Mouse (Mus musculus) heart, adult 2 months (tissue): ENCODE measurements at regions not wholly inside any gene's neighbourhood (a gene's known extent, or its start where the extent isn't known, plus 50 kb on each side); places are given as distances from the start of the nearest gene placed in this dataset.

ENCODE experiments used
- DNase-seq, 2 experiments: peaks; one replicate each; pipeline ENCODE4 v3.0.0; 2021
- H3K27ac ChIP-seq: fragments of 200-600 bp; 2 replicates; pipeline ENCODE4 v1.8.1; 2022
- H3K27me3 ChIP-seq: fragments of 200-500 bp; 2 replicates; pipeline ENCODE4 v1.6.1; 2012; ENCODE audit warnings: mild to moderate bottlenecking, low read length, inconsistent platforms, mixed read lengths; ENCODE audit not compliant: control insufficient read depth, insufficient read depth
- H3K36me3 ChIP-seq: fragments of 200-500 bp; 2 replicates; pipeline ENCODE4 v1.6.1; 2012; ENCODE audit warnings: low read length, inconsistent platforms; ENCODE audit not compliant: control insufficient read depth, insufficient read depth
- H3K4me1 ChIP-seq: fragments of 200-500 bp; 2 replicates; pipeline ENCODE4 v1.6.1; 2011; ENCODE audit warnings: low read length; ENCODE audit not compliant: control insufficient read depth, insufficient read depth
- H3K4me3 ChIP-seq: fragments of 200-600 bp; 2 replicates; pipeline ENCODE4 v1.8.1; 2022
- H3K79me2 ChIP-seq: fragments of 200-500 bp; replicated peaks from 2 replicates; pipeline ENCODE4 v1.6.1; 2012; ENCODE audit warnings: mild to moderate bottlenecking, inconsistent platforms, low read length, moderate library complexity, mixed read lengths; ENCODE audit not compliant: control insufficient read depth, insufficient read depth
- H3K9ac ChIP-seq: fragments of 200-500 bp; 2 replicates; pipeline ENCODE4 v1.6.1; 2012; ENCODE audit warnings: low read depth, mild to moderate bottlenecking, control low read depth, inconsistent platforms, low read length, mixed read lengths
- CTCF ChIP-seq: fragments of 200-600 bp; IDR thresholded peaks from 2 replicates; pipeline ENCODE4 v1.8.1; 2022; ENCODE audit warnings: antibody characterized with exemption, mild to moderate bottlenecking, moderate library complexity
- EP300 ChIP-seq: fragments of 200-500 bp; IDR thresholded peaks from 2 replicates; pipeline ENCODE4 v1.6.1; 2011; ENCODE audit warnings: low read depth, low read length, control low read depth; ENCODE audit not compliant: insufficient read depth
- POLR2A ChIP-seq: fragments of 200-500 bp; IDR thresholded peaks from 2 replicates; pipeline ENCODE4 v1.6.1; 2011; ENCODE audit warnings: mild to moderate bottlenecking, low read depth, low read length, control low read depth; ENCODE audit not compliant: insufficient read depth
- WGBS: fragments of 180-500 bp; shearing (Covaris S2); methylation state at CpG from one replicate; pipeline ENCODE4 v1.1.7; 2018; 5-methylcytosine and 5-hydroxymethylcytosine counted together
- intact Hi-C: fragments of 180-260 bp; cut with DNase I; formaldehyde crosslinking; loops from one replicate; pipeline ENCODE4 v1.15.1; 2025

- Histone ChIP-seq H3K27me3 (no peaks in the 10 kb centered on the region), H3K79me2 (no peaks in the 10 kb centered on the region), H3K27ac (no peak overlapping the region), H3K9ac (no peak overlapping the region), H3K4me3 (no peak overlapping the region), H3K4me1 (no peaks in the 10 kb centered on the region), H3K36me3 (no peaks in the 10 kb centered on the region)
- intact Hi-C loops: no loop called here
- DNase-seq: no peak
- 48% methylated on average over 1 of the region's 1 CpGs for WGBS
- no peak for TF ChIP-seq POLR2A
- TF ChIP-seq CTCF: no peak
- no peak for TF ChIP-seq EP300
Measured at GRCm38 (mm10) chr14:96775801-96776200, 256.9 kb upstream of the Klhl1 start.

GRCm38 (mm10) chr14:96760591-96760990 is 241.7 kb upstream of the Klhl1 start:
- TF ChIP-seq EP300 (no peak), POLR2A (no peak), CTCF (no peak)

GRCm38 (mm10) chr14:96733211-96733610 is 214.3 kb upstream of the Klhl1 start:
- Histone ChIP-seq H3K79me2 (no peaks in the 10 kb centered on the region), H3K4me1 (no peaks in the 10 kb centered on the region), H3K4me3 (no peak overlapping the region), H3K27me3 (no peaks in the 10 kb centered on the region), H3K36me3 (no peaks in the 10 kb centered on the region), H3K9ac (no peak overlapping the region), H3K27ac (no peak overlapping the region)
- TF ChIP-seq EP300 (no peak), POLR2A (no peak), CTCF (no peak)
- intact Hi-C loops: no loop called here
- WGBS: 74% methylated on average over 4 of the region's 4 CpGs
- no peak for DNase-seq

More at GRCm38 (mm10) chr14:96760591-96760990, 241.7 kb upstream of the Klhl1 start:
- no peak overlapping the region for H3K9ac ChIP-seq
- no peaks in the 10 kb centered on the region for H3K36me3 ChIP-seq
- no peaks in the 10 kb centered on the region for H3K4me1 ChIP-seq
- 82% methylated on average over 8 of the region's 8 CpGs for WGBS
- no peaks in the 10 kb centered on the region for H3K79me2 ChIP-seq
- no peak overlapping the region for H3K27ac ChIP-seq
- no peaks in the 10 kb centered on the region for H3K27me3 ChIP-seq
- DNase-seq: no peak
- H3K4me3 ChIP-seq: no peak overlapping the region
- intact Hi-C loops: no loop called here

- Histone ChIP-seq H3K27ac (no peak overlapping the region), H3K36me3 (no peaks in the 10 kb centered on the region), H3K9ac (no peak overlapping the region), H3K27me3 (no peaks in the 10 kb centered on the region), H3K79me2 (no peaks in the 10 kb centered on the region), H3K4me3 (no peak overlapping the region), H3K4me1 (no peaks in the 10 kb centered on the region)
- intact Hi-C loops: no loop called here
- no peak for TF ChIP-seq EP300
- no peak for TF ChIP-seq POLR2A
- no peak for TF ChIP-seq CTCF
- no peak for DNase-seq
Measured at GRCm38 (mm10) chr14:96697086-96697485, 178.2 kb upstream of the Klhl1 start.

GRCm38 (mm10) chr14:96690923-96691322 is 172.0 kb upstream of the Klhl1 start:
- TF ChIP-seq EP300: no peak
- no peak for TF ChIP-seq POLR2A
- TF ChIP-seq CTCF: no peak

GRCm38 (mm10) chr14:96683943-96684342 is 165.0 kb upstream of the Klhl1 start:
- TF ChIP-seq EP300 (no peak), CTCF (no peak), POLR2A (no peak)
- DNase-seq: no peak
- no peaks in the 10 kb centered on the region for H3K79me2 ChIP-seq
- no peaks in the 10 kb centered on the region for H3K4me1 ChIP-seq
- H3K4me3 ChIP-seq: no peak overlapping the region
- H3K9ac ChIP-seq: no peak overlapping the region
- no peak overlapping the region for H3K27ac ChIP-seq
- intact Hi-C loops: no loop called here
- WGBS: 49% methylated on average over 5 of the region's 5 CpGs
- no peaks in the 10 kb centered on the region for H3K27me3 ChIP-seq
- no peaks in the 10 kb centered on the region for H3K36me3 ChIP-seq

More at GRCm38 (mm10) chr14:96690923-96691322, 172.0 kb upstream of the Klhl1 start:
- no peaks in the 10 kb centered on the region for H3K4me1 ChIP-seq
- no peaks in the 10 kb centered on the region for H3K79me2 ChIP-seq
- no peak for DNase-seq
- no peaks in the 10 kb centered on the region for H3K27me3 ChIP-seq
- no peaks in the 10 kb centered on the region for H3K36me3 ChIP-seq
- H3K9ac ChIP-seq: no peak overlapping the region
- H3K27ac ChIP-seq: no peak overlapping the region
- WGBS: 30% methylated on average over 1 of the region's 1 CpGs
- no peak overlapping the region for H3K4me3 ChIP-seq
- intact Hi-C loops: no loop called here
